Mouse (Mus musculus): Measurements from ENCODE around the gene Pde4d. TPM values are rescaled to one million over a fixed set of nuclear protein-coding genes. Genes with fewer than 3 reads are reported as not detected.

Gene Pde4d
- polyA plus RNA-seq (2015; fragmentation: Nextera tagmentation; extraction: Ambion mirVana), result 13.9 and 16.7 TPM in 2 replicates

GRCm38 (mm10) chr13:108449116-108450097, at the start of gene Pde4d:
Gene Pde4d, plus strand, starts transcription at chr13:108449948.
- no peak within 1 kb of the TSS for H3K9ac ChIP-seq
- H3K4me1 ChIP-seq, result peaks cover 8% of the 10 kb centered on the region
- H3K36me3 ChIP-seq, result no peaks in the 10 kb centered on the region
- H3K4me2 ChIP-seq, result peak within 1 kb of the TSS; percentile 17; the same call in 1 of the 2 replicates
- H3K4me3 ChIP-seq (replicated peaks), result no peak within 1 kb of the TSS
- WGBS, result 16% methylated on average over 10 of the region's 10 CpGs
- H3K27ac ChIP-seq, result no peak within 1 kb of the TSS
- H3K27me3 ChIP-seq, result no peaks in the 10 kb centered on the region
- ATAC-seq (replicated peaks; ENCODE audit: low FRiP score), result peak; percentile 79; the same call in 1 of the 2 replicates
- H3K9me3 ChIP-seq (replicated peaks), result no peaks in the 10 kb centered on the region

- 82% methylated on average over 5 of the region's 5 CpGs for WGBS
- H3K9ac ChIP-seq, result no peak overlapping the region
- no peak overlapping the region for H3K4me2 ChIP-seq
- H3K36me3 ChIP-seq, result no peaks in the 10 kb centered on the region
- no peak overlapping the region for H3K4me3 ChIP-seq (replicated peaks)
- no peak for ATAC-seq (replicated peaks; ENCODE audit: low FRiP score)
- H3K9me3 ChIP-seq (replicated peaks), result no peaks in the 10 kb centered on the region
- H3K27ac ChIP-seq, result no peak overlapping the region
- no peaks in the 10 kb centered on the region for H3K27me3 ChIP-seq
- H3K4me1 ChIP-seq, result no peaks in the 10 kb centered on the region
These were observed 46.6 kb upstream of the Pde4d start for GRCm38 (mm10) chr13:108403197-108403596.

- Histone ChIP-seq H3K27ac (no peak overlapping the region), H3K9me3 (replicated peaks) (no peaks in the 10 kb centered on the region), H3K36me3 (no peaks in the 10 kb centered on the region), H3K4me1 (no peaks in the 10 kb centered on the region), H3K9ac (no peak overlapping the region), H3K4me3 (replicated peaks) (no peak overlapping the region), H3K27me3 (no peaks in the 10 kb centered on the region), H3K4me2 (no peak overlapping the region)
- ATAC-seq (replicated peaks; ENCODE audit: low FRiP score), result no peak
- 76% methylated on average over 4 of the region's 4 CpGs for WGBS
These were observed 45.4 kb upstream of the Pde4d start for GRCm38 (mm10) chr13:108404372-108404771.

GRCm38 (mm10) chr13:108415464-108415863, 34.3 kb upstream of the Pde4d start:
- H3K36me3 ChIP-seq, result no peaks in the 10 kb centered on the region
- H3K4me2 ChIP-seq, result no peak overlapping the region
- H3K9me3 ChIP-seq (replicated peaks), result no peaks in the 10 kb centered on the region
- H3K27ac ChIP-seq, result no peak overlapping the region
- no peaks in the 10 kb centered on the region for H3K27me3 ChIP-seq
- no peaks in the 10 kb centered on the region for H3K4me1 ChIP-seq
- peak; percentile 67 for ATAC-seq (replicated peaks; ENCODE audit: low FRiP score)
- no peak overlapping the region for H3K9ac ChIP-seq
- no peak overlapping the region for H3K4me3 ChIP-seq (replicated peaks)
- 39% methylated on average over 2 of the region's 2 CpGs for WGBS

GRCm38 (mm10) chr13:108418741-108419507, 30.8 kb upstream of the Pde4d start:
- H3K27me3 ChIP-seq, result no peaks in the 10 kb centered on the region

GRCm38 (mm10) chr13:108426322-108426721, 23.4 kb upstream of the Pde4d start:
- Histone ChIP-seq H3K36me3 (no peaks in the 10 kb centered on the region), H3K9ac (no peak overlapping the region), H3K9me3 (replicated peaks) (no peaks in the 10 kb centered on the region), H3K4me3 (replicated peaks) (no peak overlapping the region), H3K4me2 (no peak overlapping the region), H3K27me3 (no peaks in the 10 kb centered on the region), H3K27ac (no peak overlapping the region), H3K4me1 (no peaks in the 10 kb centered on the region)
- 76% methylated on average over 5 of the region's 5 CpGs for WGBS
- ATAC-seq (replicated peaks; ENCODE audit: low FRiP score), result no peak

More at GRCm38 (mm10) chr13:108418741-108419507, 30.8 kb upstream of the Pde4d start:
- Histone ChIP-seq H3K4me3 (replicated peaks) (no peak overlapping the region), H3K9ac (no peak overlapping the region), H3K27ac (no peak overlapping the region), H3K4me1 (no peaks in the 10 kb centered on the region), H3K4me2 (no peak overlapping the region), H3K9me3 (replicated peaks) (no peaks in the 10 kb centered on the region), H3K36me3 (no peaks in the 10 kb centered on the region)
- 80% methylated on average over 1 of the region's 1 CpGs for WGBS
- no peak for ATAC-seq (replicated peaks; ENCODE audit: low FRiP score)

GRCm38 (mm10) chr13:108428809-108429208, 20.9 kb upstream of the Pde4d start:
- Histone ChIP-seq H3K9ac (no peak overlapping the region), H3K9me3 (replicated peaks) (no peaks in the 10 kb centered on the region), H3K27me3 (no peaks in the 10 kb centered on the region), H3K27ac (no peak overlapping the region), H3K4me1 (no peaks in the 10 kb centered on the region), H3K4me3 (replicated peaks) (no peak overlapping the region), H3K36me3 (no peaks in the 10 kb centered on the region), H3K4me2 (no peak overlapping the region)
- 79% methylated on average over 6 of the region's 6 CpGs for WGBS
- ATAC-seq (replicated peaks; ENCODE audit: low FRiP score), result no peak

- Histone ChIP-seq H3K27me3 (no peaks in the 10 kb centered on the region), H3K36me3 (no peaks in the 10 kb centered on the region), H3K27ac (no peak overlapping the region), H3K9me3 (replicated peaks) (no peaks in the 10 kb centered on the region), H3K4me1 (no peaks in the 10 kb centered on the region), H3K4me3 (replicated peaks) (no peak overlapping the region), H3K9ac (no peak overlapping the region), H3K4me2 (no peak overlapping the region)
- no peak for ATAC-seq (replicated peaks; ENCODE audit: low FRiP score)
- 86% methylated on average over 2 of the region's 2 CpGs for WGBS
These were observed 20.1 kb upstream of the Pde4d start for GRCm38 (mm10) chr13:108429623-108430022.

- no peaks in the 10 kb centered on the region for H3K27me3 ChIP-seq
- H3K36me3 ChIP-seq, result no peaks in the 10 kb centered on the region
- no peaks in the 10 kb centered on the region for H3K4me1 ChIP-seq
- no peak overlapping the region for H3K4me3 ChIP-seq (replicated peaks)
- WGBS, result 93% methylated on average over 3 of the region's 3 CpGs
- H3K9ac ChIP-seq, result no peak overlapping the region
- no peak overlapping the region for H3K4me2 ChIP-seq
- H3K27ac ChIP-seq, result no peak overlapping the region
- H3K9me3 ChIP-seq (replicated peaks), result no peaks in the 10 kb centered on the region
- ATAC-seq (replicated peaks; ENCODE audit: low FRiP score), result no peak
These were observed 18.0 kb upstream of the Pde4d start for GRCm38 (mm10) chr13:108431776-108432175.

GRCm38 (mm10) chr13:108435687-108436086, 14.1 kb upstream of the Pde4d start:
- H3K36me3 ChIP-seq, result no peaks in the 10 kb centered on the region
- H3K4me2 ChIP-seq, result no peak overlapping the region
- no peaks in the 10 kb centered on the region for H3K9me3 ChIP-seq (replicated peaks)
- H3K27ac ChIP-seq, result no peak overlapping the region
- ATAC-seq (replicated peaks; ENCODE audit: low FRiP score), result no peak
- H3K4me3 ChIP-seq (replicated peaks), result no peak overlapping the region
- H3K4me1 ChIP-seq, result no peaks in the 10 kb centered on the region
- H3K27me3 ChIP-seq, result no peaks in the 10 kb centered on the region
- H3K9ac ChIP-seq, result no peak overlapping the region

- H3K27ac ChIP-seq, result no peak overlapping the region
- no peaks in the 10 kb centered on the region for H3K4me1 ChIP-seq
- no peak overlapping the region for H3K4me2 ChIP-seq
- ATAC-seq (replicated peaks; ENCODE audit: low FRiP score), result no peak
- no peak overlapping the region for H3K4me3 ChIP-seq (replicated peaks)
- no peaks in the 10 kb centered on the region for H3K36me3 ChIP-seq
- no peaks in the 10 kb centered on the region for H3K27me3 ChIP-seq
- WGBS, result 97% methylated on average over 2 of the region's 2 CpGs
- H3K9me3 ChIP-seq (replicated peaks), result no peaks in the 10 kb centered on the region
- no peak overlapping the region for H3K9ac ChIP-seq
These were observed 12.3 kb upstream of the Pde4d start for GRCm38 (mm10) chr13:108437424-108437823.

GRCm38 (mm10) chr13:108439012-108439411, 10.7 kb upstream of the Pde4d start:
- Histone ChIP-seq H3K27ac (no peak overlapping the region), H3K36me3 (no peaks in the 10 kb centered on the region), H3K4me2 (no peak overlapping the region), H3K9me3 (replicated peaks) (no peaks in the 10 kb centered on the region), H3K9ac (no peak overlapping the region), H3K27me3 (no peaks in the 10 kb centered on the region), H3K4me3 (replicated peaks) (no peak overlapping the region), H3K4me1 (no peaks in the 10 kb centered on the region)
- WGBS, result 65% methylated on average over 1 of the region's 1 CpGs
- no peak for ATAC-seq (replicated peaks; ENCODE audit: low FRiP score)
